Comparison of ENCODE assay signal across 8 mouse cellular contexts in the genomic region with DNA sequence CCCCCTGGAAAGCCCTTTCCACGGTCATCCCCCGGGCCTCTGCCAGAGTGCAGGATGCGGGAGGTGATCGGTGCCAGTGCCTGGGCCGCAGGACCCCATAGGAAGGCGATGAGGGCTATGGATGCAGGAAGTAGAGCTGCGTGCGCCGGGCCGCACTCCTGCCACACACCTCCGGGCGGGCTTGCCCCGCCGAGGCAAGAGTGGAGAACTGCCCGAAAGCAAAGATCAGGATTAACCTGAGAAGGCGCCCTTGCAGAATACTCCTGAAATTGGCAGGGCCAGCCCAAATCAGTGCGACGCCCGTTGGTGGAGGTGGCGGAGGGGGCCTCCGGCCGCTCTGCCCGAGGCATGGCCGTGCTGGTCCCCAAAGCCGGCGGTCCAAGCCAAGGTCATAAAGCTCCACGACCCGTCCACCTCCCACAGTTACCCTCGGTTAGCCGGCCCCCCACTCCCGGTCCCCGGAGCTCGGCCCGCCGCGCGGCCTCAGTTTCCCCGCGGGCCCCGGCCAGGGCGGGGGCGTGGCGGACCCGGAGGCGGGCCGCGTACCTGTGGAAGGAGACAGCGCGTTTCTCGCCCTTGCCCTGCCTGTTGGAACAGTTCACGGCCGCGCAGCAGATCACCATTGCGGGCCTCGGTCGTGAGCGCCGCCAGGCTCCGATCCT. TPM values are rescaled to one million over a fixed set of nuclear protein-coding genes. Genes with fewer than 3 reads are reported as not detected.
DNase-seq lines count a peak whose midpoint lies in the region; ATAC-seq and TF ChIP-seq lines count a peak whose summit lies in the region.

No protein-coding gene starts in this region.

- DNase-seq in cerebellum, postnatal 25 days: no peak
- peak; percentile 77 for DNase-seq in 3134 (ENCODE audit: extremely low read depth, insufficient read length, low spot score)
- DNase-seq in frontal cortex, postnatal 10 days (ENCODE audit: low spot score in 2 of 2): peak; percentile 25 to 54
- DNase-seq in lung, postnatal 10 days: peak; percentile 47

- peak; percentile 45 for ATAC-seq in cerebellum, adult (ENCODE audit: insufficient number of reproducible peaks, low FRiP score, low TSS enrichment)
- peak; percentile 49 for ATAC-seq in kidney, embryonic 16.5 days (ENCODE audit: low FRiP score, low TSS enrichment)

- WGBS in bone marrow, adult 2 months: under 1% methylated on average over 59 of the region's 59 CpGs
- WGBS in kidney, embryonic 16.5 days: 0% methylated on average over 54 of the region's 59 CpGs
- under 1% methylated on average over 59 of the region's 59 CpGs for WGBS in small intestine, adult 2 months

- H3K27ac ChIP-seq in bone marrow, adult 2 months (ENCODE audit: control insufficient read depth, insufficient read depth, low read depth, low read length, poor library complexity): peak overlapping the region; percentile 97
- peak overlapping the region; percentile 92 for H3K27ac ChIP-seq in kidney, embryonic 16.5 days (ENCODE audit: low read length)
- H3K27ac ChIP-seq in small intestine, adult 2 months (ENCODE audit: insufficient read depth, low read depth, low read length): peak overlapping the region; percentile 57

- peak overlapping the region; percentile 83 for H3K4me2 ChIP-seq in kidney, embryonic 16.5 days (replicated peaks; ENCODE audit: low read depth, low read length)

- peaks cover 14% of the 10 kb centered on the region for H3K36me3 ChIP-seq in kidney, embryonic 16.5 days (ENCODE audit: insufficient read depth, low read length)
- peaks cover 11% of the 10 kb centered on the region; the same call in 1 of the 2 replicates for H3K36me3 ChIP-seq in small intestine, adult 2 months (ENCODE audit: control insufficient read depth, insufficient read depth, low read length)

- H3K9me3 ChIP-seq in kidney, embryonic 16.5 days (ENCODE audit: low read length): no peaks in the 10 kb centered on the region

- peaks cover 2% of the 10 kb centered on the region; the same call in 1 of the 2 replicates for H3K4me1 ChIP-seq in bone marrow, adult 2 months (ENCODE audit: control insufficient read depth, insufficient read depth, low read length)
- H3K4me1 ChIP-seq in kidney, embryonic 16.5 days (ENCODE audit: insufficient read depth, low read length): peaks cover 19% of the 10 kb centered on the region
- H3K4me1 ChIP-seq in small intestine, adult 2 months (ENCODE audit: control insufficient read depth, insufficient read depth, insufficient read length, low read length): no peaks in the 10 kb centered on the region; the same call in 1 of the 2 replicates

- no peaks in the 10 kb centered on the region for H3K27me3 ChIP-seq in kidney, embryonic 16.5 days (ENCODE audit: insufficient read depth, low read length)
- no peaks in the 10 kb centered on the region for H3K27me3 ChIP-seq in small intestine, adult 2 months (ENCODE audit: control insufficient read depth, insufficient read depth, low read length)

- TF ChIP-seq CTCF in bone marrow, adult 2 months (IDR thresholded peaks at IDR 0.05; ENCODE audit: control insufficient read depth, insufficient read depth, low read length): no peak
- no peak for TF ChIP-seq CTCF in small intestine, adult 2 months (IDR thresholded peaks at IDR 0.05; ENCODE audit: extremely low read depth, insufficient read length, insufficient replicate concordance, low read depth, low read length)

- H3K9ac ChIP-seq in kidney, embryonic 16.5 days (replicated peaks; ENCODE audit: low read length): peak overlapping the region; percentile 89

- TF ChIP-seq POLR2A in bone marrow, adult 2 months (IDR thresholded peaks at IDR 0.05; ENCODE audit: borderline replicate concordance, control insufficient read depth, low read depth, low read length): no peak
- TF ChIP-seq POLR2A in small intestine, adult 2 months (IDR thresholded peaks at IDR 0.05; ENCODE audit: low read depth, low read length): no peak; the same call in 1 of the 2 replicates

- peak overlapping the region; percentile 97 for H3K4me3 ChIP-seq in bone marrow, adult 2 months (replicated peaks; ENCODE audit: control insufficient read depth, low read depth, low read length)
- peak overlapping the region; percentile 97 for H3K4me3 ChIP-seq in kidney, embryonic 16.5 days (ENCODE audit: low read length)
- H3K4me3 ChIP-seq in small intestine, adult 2 months (ENCODE audit: low read depth, low read length): peak overlapping the region; percentile 93

RNA-seq across cellular contexts. Expression of gene Thap4, which starts 0.6 kb away (rescaled TPM):
- polyA plus RNA-seq in bone marrow, adult 2 months (2011; ENCODE audit: insufficient read depth, insufficient read length, low replicate concordance, missing spikeins): 4.2 and 13.0 TPM in 2 replicates
- polyA plus RNA-seq in kidney, embryonic 16.5 days (2015; fragmentation: Nextera tagmentation; extraction: Ambion mirVana): 74.5 and 75.3 TPM in 2 replicates
- polyA plus RNA-seq in small intestine, adult 2 months (2012; rRNA removed): 46.0 and 63.0 TPM in 2 replicates

RNA-seq across cellular contexts. Expression of gene Atg4b, which starts 2.7 kb away (rescaled TPM):
- 42.7 and 56.8 TPM in 2 replicates for polyA plus RNA-seq in bone marrow, adult 2 months (2011; ENCODE audit: insufficient read depth, insufficient read length, low replicate concordance, missing spikeins)
- polyA plus RNA-seq in kidney, embryonic 16.5 days (2015; fragmentation: Nextera tagmentation; extraction: Ambion mirVana): 85.3 and 95.0 TPM in 2 replicates
- 28.1 and 44.7 TPM in 2 replicates for polyA plus RNA-seq in small intestine, adult 2 months (2012; rRNA removed)

RNA-seq across cellular contexts. Expression of gene Dtymk, which starts 47.7 kb away (rescaled TPM):
- 122 and 128 TPM in 2 replicates for polyA plus RNA-seq in bone marrow, adult 2 months (2011; ENCODE audit: insufficient read depth, insufficient read length, low replicate concordance, missing spikeins)
- 233 and 259 TPM in 2 replicates for polyA plus RNA-seq in kidney, embryonic 16.5 days (2015; fragmentation: Nextera tagmentation; extraction: Ambion mirVana)
- 10.2 and 14.5 TPM in 2 replicates for polyA plus RNA-seq in small intestine, adult 2 months (2012; rRNA removed)

RNA-seq across cellular contexts. Expression of gene Ing5, which starts 49.7 kb away (rescaled TPM):
- 12.0 and 17.7 TPM in 2 replicates for polyA plus RNA-seq in bone marrow, adult 2 months (2011; ENCODE audit: insufficient read depth, insufficient read length, low replicate concordance, missing spikeins)
- polyA plus RNA-seq in kidney, embryonic 16.5 days (2015; fragmentation: Nextera tagmentation; extraction: Ambion mirVana): 20.6 TPM in 2 replicates
- 1.4 and 2.9 TPM in 2 replicates for polyA plus RNA-seq in small intestine, adult 2 months (2012; rRNA removed)

Comparison
In these comparisons a context has a peak if more than half of its experiments do, and no peak if none do; other contexts are left out.
1. DNase-seq: peak in 3134 (single experiment), frontal cortex, postnatal 10 days (2 of 2) and lung, postnatal 10 days (single experiment); none in cerebellum, postnatal 25 days (0 of 2).
2. Peak in every context shown above with its lines, with median percentiles within 50 percentile points of each other: H3K27ac ChIP-seq and H3K4me3 ChIP-seq.